Mouse (Mus musculus): ENCODE measurements at regions not wholly inside any gene's neighbourhood (a gene's known extent, or its start where the extent isn't known, plus 50 kb on each side); places are given as distances from the start of the nearest gene placed in this dataset.

DNA sequence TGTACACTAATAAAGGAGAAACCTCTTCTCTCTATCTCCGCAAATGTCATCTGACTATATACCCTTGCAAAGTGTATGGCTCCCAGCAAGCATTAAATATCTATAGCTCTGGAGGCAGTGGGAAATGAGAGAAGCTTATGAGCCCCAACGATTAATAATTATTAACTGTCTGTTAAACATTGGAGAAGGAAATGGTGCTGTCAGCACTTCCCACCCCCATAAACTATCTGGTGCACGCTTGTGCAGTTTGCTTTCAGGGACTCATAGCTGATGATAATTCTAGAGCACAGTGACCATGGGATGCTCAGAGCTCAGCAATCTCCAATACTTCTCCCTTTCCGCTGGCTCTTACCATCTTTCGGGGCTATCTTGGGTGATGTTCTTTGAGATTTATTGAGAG, 541.2 kb downstream of the Grxcr1 start:
- ATAC-seq (replicated peaks; ENCODE audit: insufficient number of reproducible peaks, low FRiP score, low TSS enrichment, poor library complexity, severe bottlenecking) = no peak

DNA sequence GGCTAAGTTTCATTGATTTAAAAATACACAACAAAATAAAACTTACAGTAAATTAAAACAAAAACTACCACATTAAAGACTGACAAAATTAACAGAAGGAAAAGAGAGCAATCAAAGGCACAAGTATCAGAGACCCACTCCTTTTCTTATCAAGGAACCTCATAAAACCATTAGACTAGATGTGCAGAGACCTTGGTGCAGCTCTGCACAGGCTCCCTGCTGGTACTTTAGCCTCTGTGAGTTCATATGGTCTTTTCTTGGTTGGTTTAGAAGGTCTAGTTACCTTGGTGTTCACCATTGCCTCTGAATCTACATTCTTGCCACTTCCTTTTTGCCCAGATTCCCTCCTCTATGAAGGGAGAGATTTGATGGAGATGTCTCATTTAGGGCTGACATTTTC, 544.2 kb downstream of the Grxcr1 start:
- no peak for ATAC-seq (replicated peaks; ENCODE audit: insufficient number of reproducible peaks, low FRiP score, low TSS enrichment, poor library complexity, severe bottlenecking)

GRCm38 (mm10) chr5:68578496-68578895, 546.9 kb downstream of the Grxcr1 start:
- no peak for ATAC-seq (replicated peaks; ENCODE audit: insufficient number of reproducible peaks, low FRiP score, low TSS enrichment, poor library complexity, severe bottlenecking)

GRCm38 (mm10) chr5:68592423-68592822, 560.8 kb downstream of the Grxcr1 start:
- no peak for ATAC-seq (replicated peaks; ENCODE audit: insufficient number of reproducible peaks, low FRiP score, low TSS enrichment, poor library complexity, severe bottlenecking)

DNA sequence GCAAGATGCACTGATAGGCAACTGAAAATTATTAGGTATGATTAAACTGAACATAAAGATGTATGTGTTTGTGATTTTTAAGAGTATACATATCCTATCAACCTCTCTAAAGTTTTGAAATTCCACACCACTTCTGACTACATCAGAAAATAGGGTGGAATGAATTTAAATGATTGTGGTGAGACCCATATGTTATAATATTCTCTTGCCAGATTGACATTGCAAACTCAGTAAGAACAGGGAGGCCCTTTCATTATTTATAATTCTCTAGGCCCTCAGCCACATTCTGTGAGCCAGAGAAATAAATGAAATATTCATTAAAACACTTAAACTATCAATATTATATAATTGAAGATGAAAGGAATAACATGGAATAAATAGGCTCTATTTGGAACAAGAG, 586.8 kb downstream of the Grxcr1 start:
- no peak for ATAC-seq (replicated peaks; ENCODE audit: insufficient number of reproducible peaks, low FRiP score, low TSS enrichment, poor library complexity, severe bottlenecking)

DNA sequence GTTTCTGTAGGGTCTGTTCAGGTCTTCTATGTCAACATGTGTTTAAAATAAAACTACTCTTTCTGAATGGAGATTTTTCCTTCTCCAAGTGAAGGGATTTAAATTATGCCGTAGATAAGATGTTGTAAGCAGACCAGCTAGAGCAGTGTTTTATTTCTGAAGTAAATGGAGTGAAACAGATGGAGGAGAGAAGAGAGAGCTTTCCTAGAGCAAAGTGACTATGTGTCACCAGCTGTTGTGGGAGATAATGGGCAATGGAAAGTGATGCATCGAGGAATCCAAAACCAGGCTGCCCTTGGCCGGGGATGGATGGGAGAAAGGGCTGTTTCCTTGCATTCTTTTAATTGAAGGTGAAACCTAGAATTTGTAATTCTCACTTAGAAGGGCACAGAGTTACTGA, 603.8 kb downstream of the Grxcr1 start:
- no peak for ATAC-seq (replicated peaks; ENCODE audit: insufficient number of reproducible peaks, low FRiP score, low TSS enrichment, poor library complexity, severe bottlenecking)

DNA sequence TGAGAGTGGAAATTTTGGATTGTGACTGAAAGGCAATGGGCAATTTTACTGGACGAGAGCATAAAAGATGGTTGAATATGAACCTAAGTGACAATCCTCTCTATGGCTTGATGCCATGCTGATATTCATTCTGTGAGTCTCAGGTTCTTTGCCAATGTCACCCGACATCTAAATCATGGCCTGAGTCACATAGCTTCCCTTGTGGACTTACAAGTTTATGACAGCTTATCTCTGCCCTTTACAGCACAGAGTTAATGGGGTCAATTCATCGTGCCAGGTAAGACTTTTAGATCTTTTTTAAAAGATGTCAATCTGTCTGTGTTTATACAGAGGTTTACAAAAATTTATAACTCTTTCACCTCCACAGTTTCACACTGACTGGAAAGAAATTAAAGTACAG, 641.2 kb downstream of the Grxcr1 start:
- no peak for ATAC-seq (replicated peaks; ENCODE audit: insufficient number of reproducible peaks, low FRiP score, low TSS enrichment, poor library complexity, severe bottlenecking)

GRCm38 (mm10) chr5:68701342-68701741, 640.1 kb downstream of the Kctd8 start:
- ATAC-seq (replicated peaks; ENCODE audit: insufficient number of reproducible peaks, low FRiP score, low TSS enrichment, poor library complexity, severe bottlenecking) = no peak

- no peak for ATAC-seq (replicated peaks; ENCODE audit: insufficient number of reproducible peaks, low FRiP score, low TSS enrichment, poor library complexity, severe bottlenecking)
Observed at GRCm38 (mm10) chr5:68705411-68706080, 635.9 kb downstream of the Kctd8 start.

DNA sequence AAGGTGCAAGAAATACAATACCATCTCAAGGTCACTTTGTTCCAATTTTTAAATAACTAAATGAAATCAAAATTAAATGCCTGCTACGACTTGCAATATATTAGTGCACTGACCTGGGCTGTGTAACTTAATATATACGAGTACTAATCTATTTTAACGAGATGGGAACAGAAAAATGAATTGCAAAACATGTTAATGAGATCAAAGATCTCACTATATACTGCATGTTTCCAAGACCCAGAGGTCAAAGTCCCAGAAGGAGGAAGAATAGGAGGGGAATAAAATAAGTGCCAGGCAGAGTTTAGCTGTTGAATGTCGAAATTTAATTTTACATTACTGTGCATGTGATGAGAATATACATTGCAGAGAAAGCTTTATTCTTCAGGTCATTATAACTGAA, 614.7 kb downstream of the Kctd8 start:
- ATAC-seq (replicated peaks; ENCODE audit: insufficient number of reproducible peaks, low FRiP score, low TSS enrichment, poor library complexity, severe bottlenecking) = no peak

- peak; percentile 70; the same call in 1 of the 2 replicates for ATAC-seq (replicated peaks; ENCODE audit: insufficient number of reproducible peaks, low FRiP score, low TSS enrichment, poor library complexity, severe bottlenecking)
Observed at GRCm38 (mm10) chr5:68735186-68735585, 606.3 kb downstream of the Kctd8 start.

DNA sequence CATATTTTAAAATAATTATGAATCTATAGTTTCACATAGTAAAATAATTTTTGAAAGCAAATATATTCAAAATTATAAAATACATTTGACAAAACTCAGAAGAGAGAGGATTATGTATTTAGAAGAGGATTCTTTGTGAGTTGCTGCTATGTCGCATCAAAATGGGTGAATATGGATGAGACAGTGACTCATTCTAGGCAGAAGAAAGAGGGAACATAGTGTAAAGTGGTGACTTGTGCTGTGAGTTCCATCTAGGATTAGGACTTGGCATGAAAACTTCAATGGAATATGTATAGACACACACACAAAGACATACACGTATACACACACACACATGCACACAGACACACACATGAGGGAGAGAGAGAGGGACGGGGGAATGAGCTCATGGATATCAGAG, 591.0 kb downstream of the Kctd8 start:
- ATAC-seq (replicated peaks; ENCODE audit: insufficient number of reproducible peaks, low FRiP score, low TSS enrichment, poor library complexity, severe bottlenecking) = no peak

DNA sequence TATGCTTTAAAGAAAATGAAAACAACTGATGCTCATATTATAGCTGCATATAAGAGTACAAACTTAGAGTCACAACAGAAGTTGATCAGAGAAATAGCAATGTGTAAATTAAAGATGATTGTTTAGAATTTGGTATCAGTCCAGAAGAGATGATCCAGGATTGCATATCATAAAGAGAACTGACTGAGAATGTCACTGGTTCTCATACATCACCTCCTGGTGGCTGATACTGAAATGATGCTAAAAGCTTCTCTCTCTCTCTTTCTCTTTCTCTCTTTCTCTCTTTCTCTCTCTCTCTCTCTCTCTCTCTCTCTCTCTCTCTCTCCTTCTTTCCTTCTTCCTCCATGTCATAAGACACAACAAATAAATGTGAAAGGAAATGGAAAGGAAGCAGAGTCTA, 588.5 kb downstream of the Kctd8 start:
- ATAC-seq (replicated peaks; ENCODE audit: insufficient number of reproducible peaks, low FRiP score, low TSS enrichment, poor library complexity, severe bottlenecking) = no peak

All from monocyte, adult 5-6 weeks (primary cell).